Mouse (Mus musculus): ENCODE measurements around the gene Apba1.

GRCm38 (mm10) chr19:23875819-23876218 lies 117.1 kb downstream of the Apba1 start:
- TF ChIP-seq CTCF (IDR thresholded peaks at IDR 0.05; ENCODE audit: low read depth), result no peak
- TF ChIP-seq EP300 (IDR thresholded peaks at IDR 0.05; ENCODE audit: low read depth), result no peak
